Mouse (Mus musculus) monocyte, adult 5-6 weeks (primary cell): Measurements from ENCODE around the gene Cblb. TPM values are rescaled to one million over a fixed set of nuclear protein-coding genes. Genes with fewer than 3 reads are reported as not detected.
A peak's percentile ranks its signal among the peaks of the same experiment; 100 is the strongest.

Experiments
- ATAC-seq: fragments of 153-309, 156-312 bp; replicated peaks from 2 replicates; pipeline ENCODE4 v1.8.0; 2017; ENCODE audit warnings: mild to moderate bottlenecking; ENCODE audit not compliant: low TSS enrichment, insufficient number of reproducible peaks, severe bottlenecking, poor library complexity, low FRiP score
- total RNA-seq: library from RNA; stranded (forward); fragments of 200-1000, 200-491, 200-594 nt; gene quantifications from 3 replicates; pipeline ENCODE4 v1.2.3, GENCODE M21; 2017

Cblb gene
- total RNA-seq: 46.9 to 126 TPM (median 61.3 TPM) in 3 replicates

- ATAC-seq: peak; percentile 94
Observed at GRCm38 (mm10) chr16:52031091-52031689, at the start of gene Cblb. Gene Cblb (plus strand): TSS chr16:52031225.

- no peak for ATAC-seq
Observed at GRCm38 (mm10) chr16:51985436-51985835, 45.6 kb upstream of the Cblb start.

GRCm38 (mm10) chr16:51986207-51986606, 44.8 kb upstream of the Cblb start:
- ATAC-seq: no peak

- no peak for ATAC-seq
Observed at GRCm38 (mm10) chr16:51987085-51987620, 43.9 kb upstream of the Cblb start.

GRCm38 (mm10) chr16:51988027-51988426, 43.0 kb upstream of the Cblb start:
- ATAC-seq: no peak

- no peak for ATAC-seq
Observed at GRCm38 (mm10) chr16:51989259-51989658, 41.8 kb upstream of the Cblb start.

GRCm38 (mm10) chr16:52000043-52000442, 31.0 kb upstream of the Cblb start:
- ATAC-seq: no peak

- ATAC-seq: no peak
Observed at GRCm38 (mm10) chr16:52000801-52001200, 30.2 kb upstream of the Cblb start.

GRCm38 (mm10) chr16:52007006-52007405, 24.0 kb upstream of the Cblb start:
- no peak for ATAC-seq

GRCm38 (mm10) chr16:52008471-52008870, 22.6 kb upstream of the Cblb start:
- ATAC-seq: no peak

- ATAC-seq: no peak
Observed at GRCm38 (mm10) chr16:52009421-52009820, 21.6 kb upstream of the Cblb start.

GRCm38 (mm10) chr16:52012984-52013383, 18.0 kb upstream of the Cblb start:
- ATAC-seq: no peak

- no peak for ATAC-seq
Observed at GRCm38 (mm10) chr16:52013812-52014211, 17.2 kb upstream of the Cblb start.

- ATAC-seq: no peak
Observed at GRCm38 (mm10) chr16:52023417-52023816, 7.6 kb upstream of the Cblb start.

- no peak for ATAC-seq
Observed at GRCm38 (mm10) chr16:52027326-52027725, 3.7 kb upstream of the Cblb start.

GRCm38 (mm10) chr16:52029001-52029400, 2.0 kb upstream of the Cblb start:
- ATAC-seq: no peak

- peak; percentile 15 for ATAC-seq
Observed at GRCm38 (mm10) chr16:52031712-52032251, 757 bp downstream of the Cblb start.

- ATAC-seq: no peak
Observed at GRCm38 (mm10) chr16:52032376-52033330, 1.6 kb downstream of the Cblb start.
